Mouse (Mus musculus) left cerebral cortex, postnatal 4 days (tissue): ENCODE measurements at regions not wholly inside any gene's neighbourhood (a gene's known extent, or its start where the extent isn't known, plus 50 kb on each side); places are given as distances from the start of the nearest gene placed in this dataset.

Source experiments
- DNase-seq: peaks from one replicate; pipeline ENCODE4 v3.0.0-alpha.2; 2022
- intact Hi-C: fragments of 180-260 bp; cut with DNase I; formaldehyde crosslinking; loops from one replicate; pipeline ENCODE4 v1.15.1; 2025

GRCm38 (mm10) chr12:80018086-80018485 lies 94.7 kb downstream of the Zfp36l1 start:
- no peak for DNase-seq
- intact Hi-C loops = no loop called here

GRCm38 (mm10) chr12:80017376-80017929 lies 95.4 kb downstream of the Zfp36l1 start:
- intact Hi-C loops = no loop called here
- DNase-seq = no peak

GRCm38 (mm10) chr12:80015938-80016337 lies 96.9 kb downstream of the Zfp36l1 start:
- no peak for DNase-seq
- intact Hi-C loops = no loop called here

- DNase-seq = no peak
- intact Hi-C loops = no loop called here
Observed at GRCm38 (mm10) chr12:80014598-80014983, 98.2 kb downstream of the Zfp36l1 start.

GRCm38 (mm10) chr12:80013904-80014597 lies 98.8 kb downstream of the Zfp36l1 start:
- intact Hi-C loops = no loop called here
- peak; percentile 60 for DNase-seq

- DNase-seq = no peak
- intact Hi-C loops = no loop called here
Observed at GRCm38 (mm10) chr12:80013577-80013903, 99.3 kb downstream of the Zfp36l1 start.

- no peak for DNase-seq
- intact Hi-C loops = no loop called here
Observed at GRCm38 (mm10) chr12:80011916-80012315, 100.9 kb downstream of the Zfp36l1 start.

- DNase-seq = no peak
- intact Hi-C loops = no loop called here
Observed at GRCm38 (mm10) chr12:80010947-80011346, 101.9 kb downstream of the Zfp36l1 start.

- intact Hi-C loops = no loop called here
- DNase-seq = no peak
Observed at GRCm38 (mm10) chr12:80010220-80010619, 102.6 kb downstream of the Zfp36l1 start.

GRCm38 (mm10) chr12:80007849-80008248 lies 105.0 kb downstream of the Zfp36l1 start:
- DNase-seq = no peak
- intact Hi-C loops = no loop called here

- intact Hi-C loops = no loop called here
- DNase-seq = no peak
Observed at GRCm38 (mm10) chr12:80005227-80005919, 107.4 kb downstream of the Zfp36l1 start.

- intact Hi-C loops = no loop called here
- DNase-seq = no peak
Observed at GRCm38 (mm10) chr12:80004575-80004974, 108.2 kb downstream of the Zfp36l1 start.

- peak; percentile 85 for DNase-seq
- intact Hi-C loops = no loop called here
Observed at GRCm38 (mm10) chr12:80003486-80003885, 109.3 kb downstream of the Zfp36l1 start.

GRCm38 (mm10) chr12:80002474-80003125 lies 110.2 kb downstream of the Zfp36l1 start:
- intact Hi-C loops = no loop called here

GRCm38 (mm10) chr12:80001794-80002193 lies 111.0 kb downstream of the Zfp36l1 start:
- peak; percentile 69 for DNase-seq
- intact Hi-C loops = no loop called here

More at GRCm38 (mm10) chr12:80002474-80003125, 110.2 kb downstream of the Zfp36l1 start:
- DNase-seq = peak; percentile 91

- intact Hi-C loops = no loop called here
- no peak for DNase-seq
Observed at GRCm38 (mm10) chr12:79999868-80000370, 112.9 kb downstream of the Zfp36l1 start.

- DNase-seq = no peak
- intact Hi-C loops = no loop called here
Observed at GRCm38 (mm10) chr12:79998788-79999187, 114.0 kb downstream of the Zfp36l1 start.

GRCm38 (mm10) chr12:79998339-79998738 lies 114.5 kb downstream of the Zfp36l1 start:
- DNase-seq = no peak

GRCm38 (mm10) chr12:79997201-79997600 lies 115.6 kb downstream of the Zfp36l1 start:
- DNase-seq = no peak
- intact Hi-C loops = no loop called here

More at GRCm38 (mm10) chr12:79998339-79998738, 114.5 kb downstream of the Zfp36l1 start:
- intact Hi-C loops = no loop called here

GRCm38 (mm10) chr12:79995521-79996094 lies 117.2 kb downstream of the Zfp36l1 start:
- intact Hi-C loops = no loop called here
- no peak for DNase-seq
